Mouse (Mus musculus) stomach, embryonic 15.5 days (tissue): ENCODE measurements at regions not wholly inside any gene's neighbourhood (a gene's known extent, or its start where the extent isn't known, plus 50 kb on each side); places are given as distances from the start of the nearest gene placed in this dataset.

Experiments used
- ATAC-seq: fragments of 200-750 bp; cut with Nextera tagmentation; 2 replicates; pipeline ENCODE4 v1.8.0; 2017; ENCODE audit warnings: low read depth, moderate number of reproducible peaks, moderate TSS enrichment; ENCODE audit not compliant: insufficient read depth, low FRiP score
- H3K27ac ChIP-seq: fragments of 300-500 bp; sonication (generic); 2 replicates; pipeline ENCODE4 v1.5.1; 2015; ENCODE audit warnings: mild to moderate bottlenecking, inconsistent platforms
- H3K27me3 ChIP-seq: fragments of 300-500 bp; sonication (generic); replicated peaks from 2 replicates; pipeline ENCODE4 v1.6.1; 2015; ENCODE audit warnings: inconsistent platforms
- H3K36me3 ChIP-seq: fragments of 300-500 bp; sonication (generic); 2 replicates; pipeline ENCODE4 v1.6.1; 2015; ENCODE audit warnings: inconsistent platforms
- H3K4me1 ChIP-seq: fragments of 300-500 bp; sonication (generic); 2 replicates; pipeline ENCODE4 v1.6.1; 2015; ENCODE audit warnings: inconsistent platforms
- H3K4me2 ChIP-seq: fragments of 300-500 bp; sonication (generic); 2 replicates; pipeline ENCODE4 v1.6.1; 2015; ENCODE audit warnings: mild to moderate bottlenecking, inconsistent platforms
- H3K4me3 ChIP-seq: fragments of 300-500 bp; sonication (generic); replicated peaks from 2 replicates; pipeline ENCODE4 v1.5.1; 2015; ENCODE audit warnings: inconsistent platforms
- H3K9ac ChIP-seq: fragments of 300-500 bp; sonication (generic); 2 replicates; pipeline ENCODE4 v1.6.1; 2015; ENCODE audit warnings: inconsistent platforms
- H3K9me3 ChIP-seq: fragments of 300-500 bp; sonication (generic); 2 replicates; pipeline ENCODE4 v1.6.1; 2016; ENCODE audit warnings: inconsistent platforms
- WGBS: fragments of 180-500 bp; shearing (Covaris S2); methylation state at CpG from one replicate; pipeline ENCODE4 v1.1.7; 2015; 5-methylcytosine and 5-hydroxymethylcytosine counted together

GRCm38 (mm10) chr8:126757951-126758757 is 164.4 kb upstream of the Irf2bp2 start:
- Histone ChIP-seq H3K27ac (peak overlapping the region; percentile 1; the same call in 1 of the 2 replicates), H3K27me3 (no peaks in the 10 kb centered on the region), H3K4me2 (no peak overlapping the region), H3K36me3 (no peaks in the 10 kb centered on the region), H3K9me3 (no peaks in the 10 kb centered on the region), H3K4me3 (no peak overlapping the region), H3K9ac (no peak overlapping the region), H3K4me1 (no peaks in the 10 kb centered on the region)
- 74% methylated on average over 12 of the region's 12 CpGs for WGBS
- no peak; the same call in 1 of the 2 replicates for ATAC-seq

GRCm38 (mm10) chr8:126756300-126757097 is 162.7 kb upstream of the Irf2bp2 start:
- no peak overlapping the region for H3K9ac ChIP-seq
- H3K27me3 ChIP-seq, result no peaks in the 10 kb centered on the region
- 78% methylated on average over 8 of the region's 8 CpGs for WGBS
- no peaks in the 10 kb centered on the region for H3K4me1 ChIP-seq
- H3K4me2 ChIP-seq, result no peak overlapping the region
- no peak overlapping the region for H3K27ac ChIP-seq
- ATAC-seq, result no peak
- H3K4me3 ChIP-seq, result no peak overlapping the region
- H3K9me3 ChIP-seq, result no peaks in the 10 kb centered on the region
- H3K36me3 ChIP-seq, result no peaks in the 10 kb centered on the region

- Histone ChIP-seq H3K27ac (no peak overlapping the region), H3K4me2 (no peak overlapping the region), H3K9ac (no peak overlapping the region), H3K4me1 (no peaks in the 10 kb centered on the region), H3K36me3 (no peaks in the 10 kb centered on the region), H3K27me3 (no peaks in the 10 kb centered on the region), H3K9me3 (no peaks in the 10 kb centered on the region), H3K4me3 (no peak overlapping the region)
- ATAC-seq, result no peak
- 85% methylated on average over 5 of the region's 5 CpGs for WGBS
Measured at GRCm38 (mm10) chr8:126755669-126756068, 161.9 kb upstream of the Irf2bp2 start.

GRCm38 (mm10) chr8:126754361-126754809 is 160.6 kb upstream of the Irf2bp2 start:
- H3K4me2 ChIP-seq, result no peak overlapping the region
- no peak for ATAC-seq

GRCm38 (mm10) chr8:126753059-126753855 is 159.5 kb upstream of the Irf2bp2 start:
- Histone ChIP-seq H3K27me3 (no peaks in the 10 kb centered on the region), H3K4me1 (no peaks in the 10 kb centered on the region), H3K4me3 (no peak overlapping the region), H3K9ac (no peak overlapping the region), H3K9me3 (no peaks in the 10 kb centered on the region), H3K36me3 (no peaks in the 10 kb centered on the region), H3K4me2 (no peak overlapping the region), H3K27ac (no peak overlapping the region)
- WGBS, result 68% methylated on average over 4 of the region's 4 CpGs
- no peak for ATAC-seq

More at GRCm38 (mm10) chr8:126754361-126754809, 160.6 kb upstream of the Irf2bp2 start:
- WGBS, result 85% methylated on average over 8 of the region's 8 CpGs
- H3K9me3 ChIP-seq, result no peaks in the 10 kb centered on the region
- no peaks in the 10 kb centered on the region for H3K4me1 ChIP-seq
- H3K4me3 ChIP-seq, result no peak overlapping the region
- H3K27ac ChIP-seq, result no peak overlapping the region
- no peaks in the 10 kb centered on the region for H3K36me3 ChIP-seq
- H3K27me3 ChIP-seq, result no peaks in the 10 kb centered on the region
- H3K9ac ChIP-seq, result no peak overlapping the region

- peak overlapping the region; percentile 21; the same call in 1 of the 2 replicates for H3K27ac ChIP-seq
- 70% methylated on average over 6 of the region's 6 CpGs for WGBS
Measured at GRCm38 (mm10) chr8:126751416-126752140, 157.8 kb upstream of the Irf2bp2 start.

GRCm38 (mm10) chr8:126745992-126746775 is 152.4 kb upstream of the Irf2bp2 start:
- H3K9me3 ChIP-seq, result no peaks in the 10 kb centered on the region
- H3K27ac ChIP-seq, result 0 out of 2 replicates have a peak overlapping the region, but pooled peaks have one; percentile 6
- no peaks in the 10 kb centered on the region for H3K27me3 ChIP-seq
- ATAC-seq, result no peak
- H3K4me1 ChIP-seq, result 0 out of 2 replicates have a peak, but pooled peaks cover 8% of the 10 kb centered on the region
- 68% methylated on average over 18 of the region's 18 CpGs for WGBS
- H3K4me2 ChIP-seq, result no peak overlapping the region
- no peak overlapping the region for H3K4me3 ChIP-seq
- no peak overlapping the region for H3K9ac ChIP-seq
- H3K36me3 ChIP-seq, result no peaks in the 10 kb centered on the region

More at GRCm38 (mm10) chr8:126751416-126752140, 157.8 kb upstream of the Irf2bp2 start:
- H3K9ac ChIP-seq, result no peak overlapping the region
- no peak overlapping the region for H3K4me3 ChIP-seq
- no peaks in the 10 kb centered on the region for H3K27me3 ChIP-seq
- no peaks in the 10 kb centered on the region for H3K36me3 ChIP-seq
- no peak for ATAC-seq
- H3K4me1 ChIP-seq, result no peaks in the 10 kb centered on the region
- H3K9me3 ChIP-seq, result no peaks in the 10 kb centered on the region
- H3K4me2 ChIP-seq, result no peak overlapping the region

- H3K9me3 ChIP-seq, result no peaks in the 10 kb centered on the region
- H3K36me3 ChIP-seq, result no peaks in the 10 kb centered on the region
- H3K4me2 ChIP-seq, result no peak overlapping the region
- no peak for ATAC-seq
- 41% methylated on average over 10 of the region's 10 CpGs for WGBS
- 0 out of 2 replicates have a peak, but pooled peaks cover 8% of the 10 kb centered on the region for H3K4me1 ChIP-seq
- no peak overlapping the region for H3K9ac ChIP-seq
- no peaks in the 10 kb centered on the region for H3K27me3 ChIP-seq
- H3K27ac ChIP-seq, result peak overlapping the region; percentile 64
- no peak overlapping the region for H3K4me3 ChIP-seq
Measured at GRCm38 (mm10) chr8:126744747-126745382, 151.1 kb upstream of the Irf2bp2 start.

- Histone ChIP-seq H3K9ac (no peak overlapping the region), H3K4me1 (peaks cover 8% of the 10 kb centered on the region; the same call in 1 of the 2 replicates), H3K27ac (no peak overlapping the region), H3K36me3 (no peaks in the 10 kb centered on the region), H3K4me3 (no peak overlapping the region), H3K4me2 (no peak overlapping the region), H3K9me3 (no peaks in the 10 kb centered on the region), H3K27me3 (no peaks in the 10 kb centered on the region)
- no peak for ATAC-seq
- 50% methylated on average over 9 of the region's 9 CpGs for WGBS
Measured at GRCm38 (mm10) chr8:126743296-126743695, 149.5 kb upstream of the Irf2bp2 start.

- H3K27ac ChIP-seq, result no peak overlapping the region
- WGBS, result 81% methylated on average over 3 of the region's 3 CpGs
Measured at GRCm38 (mm10) chr8:126742081-126742480, 148.3 kb upstream of the Irf2bp2 start.

More at GRCm38 (mm10) chr8:126742081-126742480, 148.3 kb upstream of the Irf2bp2 start:
- ATAC-seq, result no peak
- no peaks in the 10 kb centered on the region for H3K36me3 ChIP-seq
- no peaks in the 10 kb centered on the region for H3K27me3 ChIP-seq
- H3K4me3 ChIP-seq, result no peak overlapping the region
- no peak overlapping the region for H3K9ac ChIP-seq
- H3K4me2 ChIP-seq, result no peak overlapping the region
- H3K9me3 ChIP-seq, result no peaks in the 10 kb centered on the region
- peaks cover 16% of the 10 kb centered on the region; the same call in 1 of the 2 replicates for H3K4me1 ChIP-seq
